Mouse (Mus musculus): ENCODE measurements around the gene Cyp2d40.
"Not testable (repeated sequence)": the region's sequence is repeated elsewhere in the genome, so short reads cannot be mapped to it uniquely, and the experiment has no call there.

Cyp2d40 gene

GRCm38 (mm10) chr15:82763631-82764420 is at the start of gene Cyp2d40:
Gene Cyp2d40, minus strand, starts transcription at chr15:82764183.
- DNase-seq (ENCODE audit: low spot score in 2 of 2) = no peak

GRCm38 (mm10) chr15:82810556-82810955 is 46.6 kb upstream of the Cyp2d40 start:
- DNase-seq (ENCODE audit: low spot score in 2 of 2) = no peak

GRCm38 (mm10) chr15:82809511-82809910 is 45.5 kb upstream of the Cyp2d40 start:
- no peak for DNase-seq (ENCODE audit: low spot score in 2 of 2)

DNA sequence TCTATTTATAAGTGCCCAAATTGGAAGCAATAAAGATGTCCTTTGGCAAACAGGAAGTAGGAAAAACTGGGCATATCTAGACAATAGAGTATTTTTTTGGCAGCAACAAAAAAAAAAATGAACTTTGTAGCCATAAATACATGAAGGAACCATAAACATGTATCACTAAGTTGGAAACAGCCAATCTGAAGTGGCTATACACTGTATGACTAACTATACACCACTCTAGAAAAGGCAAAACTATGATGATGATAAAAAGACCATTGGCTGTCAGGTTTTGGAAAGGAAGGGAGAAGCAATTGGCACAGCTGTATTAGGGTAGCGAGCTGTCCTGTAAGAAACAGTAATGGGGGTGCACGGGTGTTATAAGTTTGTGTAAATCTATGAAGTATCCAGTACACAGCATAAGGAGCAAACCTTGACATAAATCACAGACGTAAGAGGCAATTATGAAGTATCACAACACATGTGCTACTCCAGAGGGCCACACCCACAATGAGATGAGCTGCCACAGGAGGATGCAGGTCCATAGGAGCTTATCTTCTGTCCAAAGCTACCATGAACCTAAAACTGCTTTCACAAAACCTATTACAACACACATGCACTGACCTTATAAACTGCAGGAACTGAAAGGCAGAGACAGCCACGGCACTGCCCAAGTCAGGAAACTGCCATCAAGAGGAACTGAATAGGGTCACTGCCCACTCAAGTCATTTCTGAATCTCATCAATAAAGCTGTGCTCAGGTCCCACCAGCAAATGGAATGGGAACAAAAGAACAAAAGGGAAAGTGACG is 43.2 kb upstream of the Cyp2d40 start:
- no peak for DNase-seq (ENCODE audit: low spot score in 2 of 2)

GRCm38 (mm10) chr15:82804708-82805639 is 41.0 kb upstream of the Cyp2d40 start:
- peak; percentile 48 to 83 for DNase-seq (ENCODE audit: low spot score in 2 of 2)

DNA sequence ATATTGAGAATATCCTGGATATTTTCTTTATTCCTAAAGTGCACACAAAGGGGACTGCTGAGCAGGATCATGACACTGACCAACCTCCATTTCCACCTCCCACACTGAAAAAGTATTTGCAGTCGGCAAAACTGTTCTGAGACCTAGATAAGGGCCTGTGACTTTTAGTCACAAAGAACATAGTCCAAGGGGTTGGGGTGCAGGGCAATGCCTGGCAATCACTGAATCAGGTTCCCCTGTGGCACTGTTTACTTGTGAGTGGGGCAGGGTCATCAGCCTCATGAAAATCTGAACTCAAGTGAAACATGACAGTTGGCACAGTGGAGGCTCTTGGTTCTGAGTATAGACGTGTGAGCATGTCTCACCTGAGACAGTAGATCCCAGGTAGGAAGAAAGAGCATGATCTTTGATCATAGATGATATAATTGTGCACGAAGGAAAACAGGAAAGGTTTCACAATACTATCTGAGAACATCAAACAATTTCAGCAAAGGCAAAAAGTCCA is 32.0 kb upstream of the Cyp2d40 start:
- DNase-seq (ENCODE audit: low spot score in 2 of 2) = no peak

DNA sequence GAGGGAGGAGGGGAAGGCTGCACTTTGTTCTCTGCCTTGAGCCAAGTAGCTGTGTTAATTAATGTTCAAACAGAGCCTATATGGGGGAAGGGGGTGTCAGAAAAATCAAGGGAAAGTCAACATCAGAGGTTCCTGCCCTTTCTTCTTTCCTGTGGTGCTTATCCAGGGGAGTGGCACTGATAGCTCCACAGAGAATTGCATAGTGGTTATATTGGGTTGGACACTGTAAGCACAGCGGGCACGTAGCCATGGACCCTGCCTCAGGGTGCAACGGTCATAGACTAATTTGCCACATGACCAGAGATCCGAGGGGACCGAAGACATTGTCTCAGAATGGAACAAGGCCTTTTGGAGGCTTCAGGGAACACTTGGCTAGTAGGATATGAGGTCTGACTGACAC is 30.3 kb upstream of the Cyp2d40 start, which contains the start of gene Cyp2d26:
Gene Cyp2d26 (minus strand): TSS at position 18 of the 400 bp plus-strand sequence.
- DNase-seq (ENCODE audit: low spot score in 2 of 2) = no peak

DNA sequence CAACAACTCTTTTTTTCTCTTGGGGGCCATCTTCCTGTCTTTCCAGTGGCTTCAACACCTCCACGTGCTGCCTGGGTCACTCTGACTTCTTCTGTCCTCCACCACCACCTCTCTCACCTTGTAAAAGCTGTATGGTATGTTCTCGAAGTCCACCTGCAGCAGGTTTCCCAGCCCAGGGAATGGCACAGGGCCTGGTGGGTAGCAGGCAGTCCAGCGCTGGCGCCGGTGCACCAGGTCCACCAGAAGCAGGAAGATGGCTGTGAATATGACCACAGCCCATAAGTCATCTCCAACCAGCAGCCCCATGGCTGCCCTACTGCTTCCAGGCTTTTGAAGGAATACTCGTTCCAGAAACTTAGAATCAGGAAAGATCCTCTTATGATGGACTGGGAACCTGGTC is 29.9 kb upstream of the Cyp2d40 start:
- DNase-seq (ENCODE audit: low spot score in 2 of 2) = no peak

- DNase-seq (ENCODE audit: low spot score in 2 of 2) = no peak
Measured at GRCm38 (mm10) chr15:82793454-82793853, 29.5 kb upstream of the Cyp2d40 start.

DNA sequence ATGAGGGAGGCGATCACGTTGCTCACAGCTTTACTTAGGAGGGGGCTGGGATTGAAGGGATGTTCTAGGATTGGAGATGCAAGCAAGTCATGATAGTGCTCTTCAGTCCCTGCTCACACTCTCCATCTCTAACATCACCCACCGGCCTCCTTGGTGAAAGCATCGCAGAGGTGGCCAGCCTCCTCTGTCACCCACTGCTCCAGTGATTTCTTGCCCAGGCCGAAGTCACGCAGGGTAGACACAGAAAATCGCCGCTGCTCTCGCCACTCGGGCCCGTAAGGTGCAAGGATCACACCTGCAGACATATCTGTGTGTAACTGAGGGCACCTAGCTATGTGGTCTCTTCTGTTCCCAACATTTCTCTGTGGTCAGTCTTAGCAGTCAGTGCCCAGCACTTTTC is 28.6 kb upstream of the Cyp2d40 start:
- no peak for DNase-seq (ENCODE audit: low spot score in 2 of 2)

- no peak for DNase-seq (ENCODE audit: low spot score in 2 of 2)
Measured at GRCm38 (mm10) chr15:82784581-82784980, 20.6 kb upstream of the Cyp2d40 start.

GRCm38 (mm10) chr15:82783800-82784199 is 19.8 kb upstream of the Cyp2d40 start:
- DNase-seq (ENCODE audit: low spot score in 2 of 2) = no peak

DNA sequence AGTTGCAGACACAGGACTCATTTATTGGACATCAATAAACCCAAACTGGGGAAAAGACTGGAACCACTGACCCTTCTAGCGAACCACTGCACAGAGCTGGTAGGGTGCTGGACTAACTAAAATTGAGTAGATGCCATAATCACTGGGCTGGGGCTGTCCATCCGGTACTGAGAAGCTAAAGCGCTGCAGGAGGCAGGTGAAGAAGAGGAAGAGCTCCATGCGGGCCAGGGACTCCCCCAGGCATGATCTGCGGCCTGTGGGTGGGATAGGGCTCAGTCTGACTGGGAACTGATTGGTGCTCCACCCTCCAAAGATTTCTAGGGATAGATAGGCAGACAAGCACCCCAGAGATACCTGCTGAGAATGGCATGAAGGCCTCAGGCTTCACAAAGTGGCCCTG is 13.9 kb upstream of the Cyp2d40 start:
- not testable (repeated sequence) for DNase-seq (ENCODE audit: low spot score in 2 of 2)

DNA sequence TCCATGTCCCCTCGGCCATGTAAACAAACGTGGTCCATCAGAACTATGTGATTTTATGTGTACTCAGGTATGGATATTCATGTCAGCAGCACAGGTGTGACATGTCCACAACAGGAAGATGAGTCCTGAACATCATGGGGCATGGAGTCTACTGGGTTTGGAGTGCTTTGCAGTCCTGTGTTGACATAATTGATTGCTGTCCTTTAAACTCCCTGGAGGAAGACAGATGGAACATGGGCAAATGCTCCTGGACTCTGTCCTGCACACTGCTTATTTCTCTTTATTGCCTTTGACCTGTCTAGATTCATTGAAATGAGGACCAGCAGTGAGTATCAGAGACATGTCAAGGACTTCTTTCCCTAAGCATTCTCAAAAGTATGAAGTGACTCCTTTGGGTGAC is 2.0 kb upstream of the Cyp2d40 start:
- no peak for DNase-seq (ENCODE audit: low spot score in 2 of 2)

- no peak for DNase-seq (ENCODE audit: low spot score in 2 of 2)
Measured at GRCm38 (mm10) chr15:82764881-82765280, 898 bp upstream of the Cyp2d40 start.

DNA sequence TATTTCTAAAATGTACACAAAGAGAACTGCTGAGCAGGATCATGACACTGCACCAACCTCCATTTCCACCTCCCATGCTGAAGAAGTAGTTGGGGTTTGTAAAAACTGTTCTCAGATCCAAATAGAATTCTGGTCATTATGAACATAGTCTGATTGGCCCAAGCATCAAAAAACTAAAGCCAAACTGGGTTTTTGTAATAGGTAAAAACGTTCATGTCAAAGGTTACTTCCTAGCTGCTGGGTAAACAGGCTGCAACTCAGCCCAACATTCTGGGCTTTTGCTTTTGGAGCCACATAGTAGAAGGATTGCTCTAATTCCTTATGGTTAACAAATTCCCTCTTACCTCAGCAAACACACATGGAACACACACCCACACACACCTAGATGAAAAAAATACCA is 15.8 kb downstream of the Cyp2d40 start:
- DNase-seq (ENCODE audit: low spot score in 2 of 2) = no peak

GRCm38 (mm10) chr15:82747516-82747915 is 16.5 kb downstream of the Cyp2d40 start:
- DNase-seq (ENCODE audit: low spot score in 2 of 2) = no peak

GRCm38 (mm10) chr15:82733331-82733925 is 30.6 kb downstream of the Cyp2d40 start:
- not testable (repeated sequence) for DNase-seq (ENCODE audit: low spot score in 2 of 2)

Data from thymus, postnatal 10 days (tissue).